Mouse (Mus musculus): ENCODE data around the gene Adamts8. TPM values are rescaled to one million over a fixed set of nuclear protein-coding genes. Genes with fewer than 3 reads are reported as not detected.

The Adamts8 gene
- total RNA-seq, 2 experiments from 2014 or later = 5.8 to 8.0 TPM

DNA sequence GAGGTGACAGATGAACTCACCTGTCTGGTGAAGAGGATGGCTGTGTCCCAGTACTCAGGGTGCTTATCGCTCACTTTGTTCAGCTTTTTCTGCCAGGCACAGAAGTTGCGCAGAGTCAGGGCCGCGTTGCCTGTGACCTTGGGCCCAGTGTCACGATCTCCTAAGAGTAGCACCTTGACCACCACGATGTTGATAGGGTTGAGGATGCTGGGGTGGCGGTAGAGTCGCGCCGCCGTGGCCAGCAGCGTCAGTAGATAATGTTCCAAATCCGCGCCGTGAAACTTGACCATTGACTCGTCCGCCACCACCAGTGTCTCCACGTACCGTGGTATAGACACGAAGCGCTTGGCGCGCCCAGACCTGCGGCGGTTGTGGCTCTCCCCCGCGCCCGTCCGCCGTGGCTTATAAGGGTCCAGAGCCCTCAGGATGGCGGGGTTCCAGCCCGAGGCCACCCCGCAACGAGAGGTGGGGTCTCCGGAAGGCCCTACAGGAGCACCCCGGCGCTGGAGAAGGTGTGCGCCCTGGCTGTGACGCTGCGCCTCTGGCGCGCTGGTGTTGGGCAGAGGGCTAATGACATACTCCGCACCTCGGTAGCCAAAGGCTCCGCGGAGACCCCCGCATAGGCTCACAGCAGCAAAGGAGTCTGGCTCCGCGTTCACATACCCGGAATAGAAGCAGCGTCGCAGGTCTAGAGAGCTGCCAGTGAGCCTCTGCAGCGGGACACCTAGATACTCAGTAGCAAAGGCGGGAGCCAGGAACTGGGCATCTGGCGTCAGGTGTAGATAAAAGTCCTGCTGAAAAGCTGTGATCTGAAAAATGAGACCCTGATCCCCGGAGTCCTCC lies 20.9 kb upstream of the Adamts8 start:
- DNase-seq (ENCODE audit: low spot score in 2 of 2) = no peak

DNA sequence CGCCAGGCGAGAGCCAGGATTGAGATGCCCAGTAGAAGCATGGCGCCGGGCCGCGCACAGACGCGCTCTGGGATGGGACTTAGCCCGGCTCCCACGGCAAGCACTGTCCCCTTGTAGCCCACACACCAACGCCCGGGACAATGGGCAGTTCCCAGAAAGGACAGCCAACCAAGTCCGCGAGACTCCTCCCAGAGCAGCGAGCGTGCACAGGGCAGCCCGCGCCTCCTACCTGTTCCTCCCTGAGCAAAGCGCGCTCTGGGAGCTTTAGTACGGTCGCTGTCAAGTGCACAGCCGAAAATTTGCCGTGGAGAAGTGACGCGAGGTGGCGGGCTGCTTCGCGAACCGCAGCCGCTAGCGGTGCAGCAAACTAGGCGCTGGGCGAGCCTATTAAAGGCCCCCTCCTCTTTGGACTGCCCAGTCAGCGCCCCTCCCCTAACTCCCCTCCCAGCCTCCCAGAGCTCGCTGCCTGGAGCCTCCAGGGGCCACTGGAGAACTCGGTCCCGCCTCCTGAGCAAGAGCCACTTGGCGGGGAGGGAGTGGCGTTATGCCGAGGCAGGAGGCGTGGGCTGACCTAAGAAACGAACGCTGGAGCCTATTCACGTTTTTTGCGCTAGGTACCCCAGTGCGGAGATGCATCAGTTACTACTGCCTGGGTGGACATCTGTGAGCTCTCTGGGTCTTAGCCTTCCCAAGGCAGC lies 20.0 kb upstream of the Adamts8 start, which contains the start of gene Adamts15:
Gene Adamts15, minus strand, starts transcription at position 256 of the 698 bp plus-strand sequence.
- peak in 1 of 2 experiments; percentile 33 for DNase-seq (ENCODE audit: low spot score in 2 of 2)

DNA sequence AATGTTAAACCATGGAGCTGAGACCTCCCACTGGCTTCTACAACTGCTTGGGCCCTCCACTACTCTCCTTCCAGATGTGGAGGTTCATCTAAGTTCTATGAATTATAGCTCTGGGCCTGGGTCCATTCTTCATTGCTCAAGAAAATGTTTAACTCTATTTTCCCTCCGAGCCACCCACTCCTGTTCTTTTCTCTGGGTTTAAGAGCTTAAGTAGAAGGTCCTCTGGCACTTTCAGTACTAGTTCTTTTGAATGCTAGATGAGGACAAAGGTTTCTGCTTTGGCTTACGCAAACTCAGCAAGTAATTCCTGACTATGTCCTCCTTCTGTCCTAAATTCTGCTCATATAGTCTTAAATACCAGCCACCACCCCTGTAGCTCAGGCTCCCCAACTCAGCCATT lies 13.6 kb upstream of the Adamts8 start:
- no peak for DNase-seq (ENCODE audit: low spot score in 2 of 2)

DNA sequence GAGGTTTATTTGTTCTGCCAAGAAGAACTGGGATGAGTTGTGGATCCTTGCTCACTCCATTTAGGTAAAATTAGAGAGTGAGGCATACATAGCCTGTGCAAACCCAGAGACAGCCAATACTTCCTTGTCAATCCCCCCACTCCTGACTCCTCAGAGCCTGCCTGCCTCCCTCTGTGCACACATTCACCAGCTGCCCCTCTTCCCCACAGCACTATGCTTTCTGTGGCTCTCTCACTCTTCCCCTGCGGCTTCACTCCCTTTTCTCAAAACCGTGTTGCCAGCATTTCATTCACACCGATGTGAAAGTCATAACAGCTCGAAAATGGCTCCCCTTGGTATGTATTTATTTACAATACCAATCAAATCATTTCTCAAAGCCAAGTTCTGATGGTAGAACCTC lies 10.0 kb upstream of the Adamts8 start:
- no peak for DNase-seq (ENCODE audit: low spot score in 2 of 2)

DNA sequence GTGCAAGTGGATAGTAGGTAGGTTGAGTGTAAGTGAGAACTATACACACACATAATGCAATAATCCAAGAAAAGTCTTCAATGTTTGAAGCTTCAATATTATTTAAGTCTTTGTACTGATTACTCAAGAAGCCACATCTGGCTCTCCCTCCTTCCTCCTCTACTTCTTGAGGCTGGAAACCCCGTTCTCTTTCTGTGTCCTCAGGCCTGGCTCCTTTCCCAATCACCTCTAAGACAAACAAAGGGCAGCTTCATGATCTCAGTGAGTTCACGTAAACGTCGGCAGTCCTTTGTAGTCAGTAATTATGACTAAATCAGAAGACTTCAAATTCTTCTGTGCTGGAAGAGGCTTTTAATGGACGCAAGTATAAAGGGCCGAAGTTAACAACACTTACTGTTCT lies 7.5 kb upstream of the Adamts8 start:
- no peak for DNase-seq (ENCODE audit: low spot score in 2 of 2)

DNA sequence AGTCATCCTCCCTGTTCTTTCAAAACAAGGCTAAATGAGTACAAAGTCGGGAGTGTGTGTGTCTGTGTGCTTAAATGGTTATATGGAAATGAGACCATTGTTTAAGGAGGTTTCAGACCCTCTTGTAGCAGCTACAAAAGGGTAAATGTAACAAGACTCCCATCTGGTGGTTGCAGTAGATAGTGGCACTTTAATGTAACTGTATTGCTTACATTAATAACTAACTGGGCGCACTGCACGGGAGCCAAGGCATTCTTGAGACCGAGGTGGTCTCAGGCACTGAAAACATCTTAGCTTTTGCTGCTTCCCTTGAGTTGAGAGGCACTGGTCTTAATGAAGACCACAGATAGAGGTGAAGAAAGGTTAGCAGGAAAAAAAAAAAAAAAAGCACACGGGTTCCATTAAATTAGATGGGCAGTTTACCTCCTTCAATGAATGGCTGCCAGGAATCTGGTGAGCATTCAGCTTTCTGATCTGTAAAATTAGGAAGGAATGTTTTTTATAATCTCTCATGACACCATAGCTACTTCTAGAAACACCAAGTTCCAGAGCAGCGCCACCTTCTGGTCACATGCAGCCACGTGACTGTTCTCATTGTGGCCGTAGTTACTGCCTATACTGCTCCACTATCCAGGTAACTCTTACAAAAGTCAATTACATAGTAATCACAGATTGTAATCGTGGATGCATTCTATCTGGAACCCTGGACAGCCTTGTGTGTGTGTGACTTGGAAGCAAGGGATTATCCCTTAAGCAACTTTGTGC lies 5.5 kb upstream of the Adamts8 start:
- peak; percentile 46 to 74 for DNase-seq (ENCODE audit: low spot score in 2 of 2)

DNA sequence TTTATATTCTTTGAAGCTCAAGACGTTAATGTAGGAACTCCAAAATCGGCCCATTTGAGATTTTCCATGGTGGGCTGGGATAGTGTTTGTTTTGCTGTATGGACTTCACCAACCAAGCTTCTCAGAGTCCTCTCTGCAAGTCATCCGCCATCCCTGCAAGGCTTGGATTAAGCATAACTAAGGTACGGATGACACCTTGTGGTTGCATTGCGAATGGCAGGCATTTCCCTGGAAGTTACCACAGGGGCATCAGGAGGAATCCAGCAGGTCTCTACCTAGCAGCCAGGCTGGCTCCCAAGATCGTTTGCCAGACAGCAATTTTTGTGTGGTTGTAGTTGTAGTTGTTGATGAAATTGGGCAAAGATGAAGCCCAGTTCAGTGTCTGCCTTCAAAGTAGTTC lies 2.0 kb upstream of the Adamts8 start:
- DNase-seq (ENCODE audit: low spot score in 2 of 2) = peak; percentile 89 to 92

DNA sequence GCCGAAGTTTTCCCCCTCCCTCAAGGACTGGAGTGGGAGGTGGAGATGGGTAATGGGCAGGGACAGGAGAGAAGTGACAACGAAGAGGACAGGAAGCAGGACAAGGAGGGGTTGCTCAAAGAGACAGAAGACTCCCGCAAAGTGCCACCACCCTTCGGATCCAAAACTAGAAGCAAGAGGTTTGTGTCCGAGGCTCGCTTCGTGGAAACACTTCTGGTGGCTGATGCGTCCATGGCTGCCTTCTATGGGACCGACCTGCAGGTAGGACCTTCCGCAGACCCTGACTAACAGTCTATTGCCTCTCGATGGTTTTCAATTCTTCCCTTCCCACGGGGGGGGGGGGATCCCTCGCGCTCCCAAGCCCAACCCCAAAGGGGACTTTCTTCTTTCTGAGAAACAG lies 979 bp downstream of the Adamts8 start:
- DNase-seq (ENCODE audit: low spot score in 2 of 2) = no peak

DNA sequence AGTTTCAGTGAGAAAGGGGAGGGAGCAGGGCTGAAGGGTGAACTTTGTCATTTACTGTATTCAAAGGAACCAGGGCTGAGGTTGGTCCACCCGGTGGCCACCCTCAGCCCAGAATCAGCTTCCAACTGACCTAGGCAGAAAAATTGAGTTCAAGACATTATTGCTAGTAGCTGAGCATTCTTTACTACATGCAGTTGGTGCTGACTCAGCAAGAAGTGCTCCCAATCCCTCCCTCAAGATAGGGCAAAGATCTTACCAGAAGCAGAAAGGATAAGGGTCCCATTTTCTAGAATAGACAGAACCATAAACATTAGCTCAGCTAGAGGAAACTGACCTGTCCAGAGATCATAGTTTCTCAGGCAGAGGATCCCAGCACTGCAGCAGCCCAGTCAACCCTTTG lies 1.9 kb downstream of the Adamts8 start:
- DNase-seq (ENCODE audit: low spot score in 2 of 2) = no peak

DNA sequence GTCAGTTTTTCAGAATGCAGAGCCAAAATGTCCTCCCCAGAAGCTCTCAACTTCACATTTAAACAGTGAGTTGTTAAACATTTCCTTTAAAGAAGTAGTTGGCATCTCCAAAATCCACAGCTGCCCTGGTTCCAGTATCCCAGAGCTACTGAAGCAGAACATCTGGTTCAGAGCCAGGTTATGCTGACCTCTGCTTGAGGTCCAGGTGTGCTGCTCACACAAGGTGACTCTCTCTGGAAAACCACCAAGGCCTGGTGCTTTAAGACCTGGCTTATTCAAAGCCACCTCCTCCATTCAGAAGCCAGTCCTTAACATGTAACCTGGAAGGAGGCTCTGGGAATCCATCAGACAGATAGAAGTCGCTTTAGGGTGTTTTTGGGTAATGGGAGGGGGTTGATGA lies 2.9 kb downstream of the Adamts8 start:
- no peak for DNase-seq (ENCODE audit: low spot score in 2 of 2)

DNA sequence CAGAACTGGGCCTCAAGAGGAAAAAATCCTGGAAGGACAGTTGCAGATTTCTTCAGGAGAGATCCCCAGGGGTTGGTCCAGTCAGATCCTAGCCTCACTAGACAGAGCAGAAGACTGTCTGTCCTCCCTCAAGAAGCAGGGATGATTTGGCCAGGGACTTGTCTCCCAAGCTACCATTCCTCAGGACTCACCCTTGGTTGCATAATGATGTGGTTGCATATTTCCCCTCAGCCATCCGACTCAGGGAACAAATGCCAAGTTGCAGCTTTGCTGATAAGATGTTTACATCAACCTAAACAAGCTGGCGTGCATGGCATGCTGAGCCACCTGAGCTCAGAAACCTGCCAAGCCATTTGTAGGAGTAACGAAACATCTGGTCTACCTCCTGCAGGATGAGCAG lies 7.1 kb downstream of the Adamts8 start:
- no peak for DNase-seq (ENCODE audit: low spot score in 2 of 2)

DNA sequence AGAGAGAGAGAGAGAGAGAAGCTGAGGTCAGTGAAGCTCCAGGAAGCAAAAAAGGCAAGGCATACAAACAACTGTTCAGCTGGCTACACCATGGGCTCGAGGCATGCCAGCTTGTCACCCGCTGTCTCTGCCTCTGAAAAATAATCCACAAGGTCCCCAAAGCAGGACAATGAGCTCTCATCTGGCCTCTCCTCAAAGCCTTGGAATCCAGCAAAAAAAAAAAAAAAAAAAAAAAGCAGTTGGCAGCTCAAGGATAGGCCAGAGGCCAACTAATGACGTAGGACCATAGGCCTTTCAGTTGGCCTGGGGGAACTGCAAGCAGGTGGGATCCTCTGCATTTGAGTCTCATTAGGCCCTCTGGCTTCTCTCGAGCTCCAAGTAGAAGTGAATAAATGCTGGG lies 7.6 kb downstream of the Adamts8 start:
- no peak for DNase-seq (ENCODE audit: low spot score in 2 of 2)

DNA sequence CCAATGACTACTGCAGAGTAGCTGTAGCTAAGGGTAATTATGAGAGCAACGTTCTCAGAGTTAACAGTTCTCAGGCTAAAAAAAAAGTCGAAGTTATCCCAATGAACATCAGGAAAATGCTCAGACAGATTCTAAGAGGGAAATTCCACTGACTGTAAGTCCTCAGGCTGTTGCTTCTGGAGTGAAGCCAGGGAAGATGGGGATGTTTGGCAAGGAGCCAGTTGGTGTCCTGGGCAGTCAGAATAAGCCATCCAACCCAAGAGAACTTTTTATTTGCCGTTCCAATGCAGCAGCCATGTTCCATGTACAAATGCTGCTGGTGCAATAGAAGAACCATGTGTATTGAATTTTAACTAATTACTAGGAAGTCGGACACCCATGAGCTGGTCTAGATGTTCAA lies 8.2 kb downstream of the Adamts8 start:
- no peak for DNase-seq (ENCODE audit: low spot score in 2 of 2)

DNA sequence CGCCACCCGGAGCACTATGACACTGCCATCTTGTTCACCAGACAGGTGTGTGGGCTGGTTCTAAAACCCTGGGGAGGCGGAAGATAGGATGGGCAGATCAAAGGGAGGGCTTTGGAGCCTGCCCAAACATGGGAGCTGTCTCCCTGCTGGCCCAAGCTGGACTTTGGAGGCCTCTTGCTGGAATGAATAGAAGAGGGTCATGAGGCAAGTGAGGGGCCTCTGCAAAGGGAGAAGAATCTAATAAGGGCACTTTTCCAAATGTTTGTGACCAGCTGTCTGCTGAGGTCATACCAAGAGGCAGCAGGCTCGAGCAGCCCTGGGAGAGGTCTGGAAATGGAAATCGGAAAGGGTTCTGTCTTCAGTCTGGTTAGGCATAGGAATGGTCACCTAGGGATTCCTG lies 9.1 kb downstream of the Adamts8 start:
- DNase-seq (ENCODE audit: low spot score in 2 of 2) = no peak

DNA sequence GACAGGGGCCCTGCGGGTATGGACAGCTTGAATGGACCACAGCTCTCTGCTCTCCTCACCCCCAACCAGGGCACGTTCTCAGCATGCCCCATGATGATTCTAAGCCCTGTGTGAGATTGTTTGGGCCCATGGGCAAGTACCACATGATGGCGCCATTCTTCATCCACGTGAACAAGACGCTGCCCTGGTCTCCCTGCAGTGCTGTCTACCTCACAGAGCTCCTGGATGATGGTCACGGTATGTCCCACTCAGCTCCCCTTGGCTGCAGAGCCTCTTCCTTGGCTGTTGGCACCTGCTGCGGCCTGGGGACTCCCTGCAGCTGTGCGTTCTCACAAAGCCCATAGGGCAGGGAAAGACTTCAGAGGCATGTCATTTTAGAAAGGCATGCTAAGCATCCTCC lies 10.9 kb downstream of the Adamts8 start:
- DNase-seq (ENCODE audit: low spot score in 2 of 2) = no peak

DNA sequence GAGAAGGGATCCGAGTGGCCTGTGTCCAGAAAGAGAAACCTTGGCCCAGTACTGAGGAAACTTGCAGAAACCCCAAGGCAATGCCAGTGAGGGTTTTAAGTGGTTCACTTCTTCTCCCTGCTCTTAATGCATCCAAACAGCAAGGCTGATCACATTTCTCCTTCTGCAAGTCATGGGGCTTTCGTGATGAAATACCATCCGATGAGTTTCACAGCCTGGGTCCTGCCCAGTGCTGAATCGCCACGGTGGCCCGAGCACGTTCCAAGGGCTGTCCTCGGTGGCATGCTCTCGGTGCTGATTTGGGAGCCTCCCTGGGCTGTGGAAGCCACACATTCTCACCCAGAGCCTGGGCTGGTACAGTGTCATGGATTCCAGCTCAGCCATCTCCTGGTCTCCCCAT lies 12.9 kb downstream of the Adamts8 start:
- DNase-seq (ENCODE audit: low spot score in 2 of 2) = no peak

DNA sequence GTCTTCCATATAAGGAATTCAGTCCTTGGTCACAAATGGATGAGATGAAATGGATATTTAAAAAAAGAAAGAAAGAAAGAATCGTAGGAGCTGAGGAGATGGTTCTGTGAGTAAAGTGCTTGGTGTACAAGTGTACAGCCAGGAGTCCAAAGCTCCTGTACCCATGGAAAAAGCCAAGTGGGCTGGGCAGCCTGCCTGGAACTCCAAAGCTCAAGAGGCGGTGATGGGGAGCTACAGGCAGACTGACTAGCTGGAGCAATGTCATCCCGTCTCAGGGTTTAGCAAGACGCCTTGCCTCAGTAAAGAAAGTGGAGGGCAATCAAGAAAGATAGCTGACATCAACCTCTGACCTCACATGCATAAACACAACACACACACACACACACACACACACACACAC lies 21.4 kb downstream of the Adamts8 start:
- DNase-seq (ENCODE audit: low spot score in 2 of 2) = no peak

DNA sequence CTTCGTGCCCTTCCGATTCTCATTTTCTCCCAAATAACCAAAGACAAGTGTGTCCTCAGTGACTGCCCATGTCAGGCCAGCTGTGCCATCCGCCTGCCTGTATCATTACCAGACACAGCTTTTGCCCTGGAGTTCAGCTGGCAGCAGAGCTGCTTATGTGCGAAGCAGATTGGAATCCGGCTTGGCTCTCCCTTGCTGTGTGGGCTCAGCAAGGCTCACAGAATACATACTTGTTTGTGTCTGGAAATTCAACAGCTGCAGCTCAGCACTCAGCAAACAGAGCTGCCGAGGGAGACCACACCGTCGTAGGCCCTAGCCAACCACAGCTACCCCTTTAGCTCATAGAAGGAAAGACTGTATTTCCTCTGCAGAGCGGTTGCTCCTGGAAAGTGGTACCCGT lies 22.3 kb downstream of the Adamts8 start:
- DNase-seq (ENCODE audit: low spot score in 2 of 2) = peak; percentile 46 to 49

DNA sequence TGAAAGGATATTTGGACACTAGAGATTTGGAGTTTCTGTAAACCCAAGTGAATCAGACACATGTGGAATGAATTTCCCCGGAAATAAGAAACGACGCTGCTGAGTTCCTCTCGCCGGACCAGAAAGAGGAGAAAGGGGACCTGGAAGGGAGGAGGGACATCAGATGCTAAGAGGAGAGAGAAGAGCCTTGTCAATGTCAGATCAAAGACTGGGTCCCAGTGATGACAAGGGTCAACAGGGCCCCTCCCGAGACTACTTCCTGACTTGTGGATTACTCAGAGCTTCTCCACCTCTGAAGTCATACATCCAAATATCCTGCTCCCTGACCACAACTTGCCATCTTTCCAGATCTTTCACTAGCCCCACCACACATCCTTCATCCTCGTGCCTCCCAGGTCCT lies 24.5 kb downstream of the Adamts8 start:
- DNase-seq (ENCODE audit: low spot score in 2 of 2) = no peak

DNA sequence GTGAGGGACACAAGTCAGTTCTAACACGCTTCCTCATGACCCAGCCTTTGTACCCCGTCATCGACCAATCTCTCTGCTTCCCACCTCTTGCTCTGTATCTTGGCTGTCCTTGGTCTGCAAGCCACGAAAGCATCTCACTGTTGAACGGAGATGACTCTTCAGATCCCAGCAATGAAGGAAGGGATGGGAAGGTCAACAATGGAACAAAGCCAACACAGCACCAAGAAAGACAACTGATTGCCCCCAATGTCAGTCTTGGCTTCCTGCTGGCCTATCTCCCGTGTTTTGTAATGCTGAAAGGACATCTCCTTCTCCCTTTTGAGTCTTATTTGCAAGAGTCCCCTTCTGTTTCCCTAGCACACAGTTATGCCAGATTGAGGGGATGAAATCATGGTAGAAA lies 25.8 kb downstream of the Adamts8 start:
- no peak for DNase-seq (ENCODE audit: low spot score in 2 of 2)

DNA sequence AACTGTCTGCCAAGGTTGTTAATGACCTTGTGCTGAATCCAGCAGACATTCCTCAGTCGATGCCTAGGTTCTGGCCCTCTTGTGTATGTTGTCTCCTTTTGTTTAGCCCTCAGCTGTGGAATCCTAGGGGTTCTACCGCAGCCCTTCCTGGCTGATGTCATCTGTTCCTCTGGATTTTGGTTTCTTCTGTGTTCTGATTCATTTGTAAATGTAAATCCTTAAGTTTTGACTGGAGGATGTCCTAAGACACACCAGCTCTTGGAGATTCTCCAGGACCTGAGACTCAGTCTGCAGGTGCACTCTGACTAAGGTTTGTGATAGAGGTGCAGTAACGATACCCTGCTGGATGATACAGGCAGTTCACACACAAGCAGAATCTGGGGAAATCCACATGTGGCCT lies 27.6 kb downstream of the Adamts8 start:
- no peak for DNase-seq (ENCODE audit: low spot score in 2 of 2)

DNA sequence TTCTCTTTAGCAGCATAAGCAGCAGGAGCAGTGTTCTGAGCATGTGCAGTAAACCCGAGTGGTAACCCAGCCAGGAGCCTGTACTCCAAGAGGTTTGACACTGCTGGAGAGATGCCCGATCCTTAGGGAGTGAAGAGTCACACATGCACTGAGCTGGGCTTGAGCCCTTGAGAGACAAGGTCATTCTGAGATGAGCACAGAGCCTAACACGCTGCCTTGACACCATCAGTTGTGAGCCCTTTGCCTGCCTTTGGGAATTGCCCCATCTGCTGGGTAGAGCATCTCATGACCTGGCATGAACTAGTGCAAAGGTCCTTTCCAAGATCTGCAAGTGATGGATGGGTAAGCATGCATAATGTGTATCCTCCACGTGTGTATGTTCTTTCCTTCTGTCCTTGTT lies 29.6 kb downstream of the Adamts8 start:
- no peak for DNase-seq (ENCODE audit: low spot score in 2 of 2)
